Mouse (Mus musculus) forebrain, embryonic 14.5 days (tissue): ENCODE results near the gene Cep85l. TPM values are rescaled to one million over a fixed set of nuclear protein-coding genes. Genes with fewer than 3 reads are reported as not detected.

Experiments used
- ATAC-seq: fragments of 200-750 bp; cut with Nextera tagmentation; 2 replicates; pipeline ENCODE4 v1.8.0; 2017; ENCODE audit warnings: mild to moderate bottlenecking, moderate library complexity
- DNase-seq: peaks from one replicate; pipeline ENCODE4 v3.0.0-alpha.2; 2015; ENCODE audit warnings: low spot score
- H3K27ac ChIP-seq: fragments of 300-500 bp; sonication (generic); 2 replicates; pipeline ENCODE4 v1.5.1; 2014; ENCODE audit warnings: low read depth, mild to moderate bottlenecking, control low read depth, low read length, moderate library complexity
- H3K27me3 ChIP-seq: fragments of 300-500 bp; sonication (generic); replicated peaks from 2 replicates; pipeline ENCODE4 v1.6.1; 2014; ENCODE audit warnings: low read length, control low read depth, mixed read lengths; ENCODE audit not compliant: control insufficient read depth, insufficient read depth
- H3K36me3 ChIP-seq: fragments of 300-500 bp; sonication (generic); 2 replicates; pipeline ENCODE4 v1.6.1; 2014; ENCODE audit warnings: low read length, control low read depth; ENCODE audit not compliant: control insufficient read depth, insufficient read depth
- H3K4me1 ChIP-seq: fragments of 300-500 bp; sonication (generic); 2 replicates; pipeline ENCODE4 v1.6.1; 2014; ENCODE audit warnings: antibody characterized with exemption, low read length, control low read depth; ENCODE audit not compliant: control insufficient read depth, insufficient read depth
- H3K4me2 ChIP-seq: fragments of 300-500 bp; sonication (generic); 2 replicates; pipeline ENCODE4 v1.6.1; 2014; ENCODE audit warnings: mild to moderate bottlenecking, control low read depth, low read length
- H3K4me3 ChIP-seq: fragments of 300-500 bp; sonication (generic); 2 replicates; pipeline ENCODE4 v1.5.1; 2014; ENCODE audit warnings: low read depth, low read length, control low read depth
- H3K9ac ChIP-seq: fragments of 300-500 bp; sonication (generic); 2 replicates; pipeline ENCODE4 v1.6.1; 2014; ENCODE audit warnings: mild to moderate bottlenecking, low read length, control low read depth, moderate library complexity
- H3K9me3 ChIP-seq: fragments of 300-500 bp; sonication (generic); replicated peaks from 2 replicates; pipeline ENCODE4 v1.6.1; 2016; ENCODE audit warnings: low read length, control low read depth, mixed read lengths; ENCODE audit not compliant: control insufficient read depth
- WGBS: fragments of 180-500 bp; shearing (Covaris S2); extraction: QIAGEN DNeasy Blood & Tissue Kit; methylation state at CpG from one replicate; pipeline ENCODE4 v1.1.7; 2014; 5-methylcytosine and 5-hydroxymethylcytosine counted together
- polyA plus RNA-seq: library from polyadenylated mRNA; unstranded; fragments of >200 nt; fragmentation: Nextera tagmentation; extraction: Ambion mirVana; gene quantifications from 2 replicates; pipeline ENCODE4 v1.2.1, GENCODE M21; 2014

The Cep85l gene
- polyA plus RNA-seq, 1 experiment from 2014 or later = 10.3 TPM

DNA sequence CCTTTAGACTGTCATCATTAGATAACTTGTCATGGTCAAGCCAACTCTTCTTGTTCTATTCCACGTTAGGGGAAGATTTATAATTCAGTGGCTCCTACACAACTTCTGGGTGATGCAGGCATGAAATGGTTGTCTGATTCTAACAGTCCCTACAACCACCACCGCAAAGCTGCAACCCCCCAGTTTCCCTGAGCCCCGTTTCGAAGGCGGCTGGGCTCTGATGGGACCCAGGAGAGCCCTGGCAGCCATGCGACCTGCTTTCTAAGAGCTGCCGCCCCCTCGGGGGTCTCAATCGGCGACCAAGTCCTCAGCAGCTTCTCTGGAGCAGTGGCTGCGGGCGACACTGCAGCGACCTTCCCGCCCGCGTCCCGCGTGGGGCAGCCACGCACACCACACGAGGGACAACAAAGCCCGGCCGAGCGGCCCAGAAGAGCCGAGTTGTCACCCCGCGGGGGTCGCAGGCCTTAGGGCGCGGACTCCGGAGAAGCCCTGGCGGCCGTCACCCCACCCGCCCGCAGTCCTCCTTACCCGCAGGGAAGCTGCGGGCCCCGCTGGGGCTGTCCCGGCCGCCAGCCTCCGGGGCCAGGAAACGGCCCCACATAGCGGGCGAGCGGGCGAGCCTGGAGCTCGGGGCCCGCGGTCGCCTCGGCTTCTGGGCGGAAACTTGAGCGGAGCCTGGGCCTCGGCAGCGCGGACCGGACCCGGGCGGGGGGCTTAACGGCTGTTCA, 602 bp downstream of the Cep85l start:
- DNase-seq (peak; percentile 54), ATAC-seq (peak; percentile 83)
- no peaks in the 10 kb centered on the region for H3K9me3 ChIP-seq
- peak overlapping the region; percentile 65 for H3K4me2 ChIP-seq
- H3K27me3 ChIP-seq = no peaks in the 10 kb centered on the region
- peaks cover 14% of the 10 kb centered on the region for H3K4me1 ChIP-seq
- H3K9ac ChIP-seq = peak overlapping the region; percentile 98
- H3K4me3 ChIP-seq = peak overlapping the region; percentile 89
- WGBS = under 1% methylated on average over 55 of the region's 59 CpGs
- H3K27ac ChIP-seq = peak overlapping the region; percentile 98
- H3K36me3 ChIP-seq = no peaks in the 10 kb centered on the region

DNA sequence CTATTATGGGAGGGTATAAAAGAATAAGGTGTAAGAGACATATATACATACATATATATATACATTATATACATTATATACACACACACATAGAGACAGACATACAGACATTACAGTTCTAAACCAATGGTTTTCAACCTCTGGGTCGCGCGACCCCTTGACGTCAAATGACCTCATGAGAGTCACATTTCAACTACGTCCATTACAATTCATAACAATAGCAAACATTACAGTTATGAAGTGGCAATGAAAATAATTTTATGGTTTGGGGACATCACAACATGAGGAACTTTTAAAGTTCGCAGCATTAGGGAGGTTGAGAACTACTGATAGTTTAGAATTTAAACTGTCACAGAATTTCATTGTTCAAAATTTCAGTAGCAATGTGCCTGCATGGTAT, 1.5 kb downstream of the Cep85l start:
- peak overlapping the region; percentile 65 for H3K4me2 ChIP-seq
- WGBS = 84% methylated on average over 6 of the region's 6 CpGs
- peaks cover 14% of the 10 kb centered on the region for H3K4me1 ChIP-seq
- H3K27me3 ChIP-seq = no peaks in the 10 kb centered on the region
- H3K27ac ChIP-seq = no peak overlapping the region
- no peaks in the 10 kb centered on the region for H3K36me3 ChIP-seq
- no peaks in the 10 kb centered on the region for H3K9me3 ChIP-seq
- ATAC-seq = no peak
- peak overlapping the region; percentile 98 for H3K9ac ChIP-seq
- peak overlapping the region; percentile 89 for H3K4me3 ChIP-seq
- no peak for DNase-seq

DNA sequence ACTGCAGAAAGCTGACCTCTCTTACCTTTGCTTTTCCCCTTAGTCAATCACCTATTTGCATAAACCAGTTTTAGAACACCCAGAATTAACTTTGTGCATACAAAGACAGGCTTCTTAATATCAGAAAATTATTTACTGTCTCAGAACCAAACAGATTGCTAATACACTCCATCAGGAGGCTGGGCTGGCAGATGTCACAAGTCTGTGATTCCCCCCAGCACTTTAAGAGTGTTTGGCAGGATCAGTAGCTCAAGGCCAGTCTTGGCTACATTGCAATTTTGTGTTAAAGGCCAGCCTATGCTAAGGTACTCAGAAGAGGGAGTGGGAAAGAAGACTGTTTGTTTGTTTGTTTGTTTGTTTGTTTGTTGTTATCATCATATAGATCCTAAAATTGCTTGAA, 2.7 kb downstream of the Cep85l start:
- Histone ChIP-seq H3K9ac (0 out of 2 replicates have a peak overlapping the region, but pooled peaks have one; percentile 4), H3K4me3 (peak overlapping the region; percentile 4; the same call in 1 of the 2 replicates), H3K4me1 (peaks cover 14% of the 10 kb centered on the region), H3K27me3 (no peaks in the 10 kb centered on the region), H3K27ac (no peak overlapping the region), H3K36me3 (no peaks in the 10 kb centered on the region), H3K4me2 (peak overlapping the region; percentile 41), H3K9me3 (no peaks in the 10 kb centered on the region)
- ATAC-seq = no peak
- DNase-seq = peak; percentile 42

DNA sequence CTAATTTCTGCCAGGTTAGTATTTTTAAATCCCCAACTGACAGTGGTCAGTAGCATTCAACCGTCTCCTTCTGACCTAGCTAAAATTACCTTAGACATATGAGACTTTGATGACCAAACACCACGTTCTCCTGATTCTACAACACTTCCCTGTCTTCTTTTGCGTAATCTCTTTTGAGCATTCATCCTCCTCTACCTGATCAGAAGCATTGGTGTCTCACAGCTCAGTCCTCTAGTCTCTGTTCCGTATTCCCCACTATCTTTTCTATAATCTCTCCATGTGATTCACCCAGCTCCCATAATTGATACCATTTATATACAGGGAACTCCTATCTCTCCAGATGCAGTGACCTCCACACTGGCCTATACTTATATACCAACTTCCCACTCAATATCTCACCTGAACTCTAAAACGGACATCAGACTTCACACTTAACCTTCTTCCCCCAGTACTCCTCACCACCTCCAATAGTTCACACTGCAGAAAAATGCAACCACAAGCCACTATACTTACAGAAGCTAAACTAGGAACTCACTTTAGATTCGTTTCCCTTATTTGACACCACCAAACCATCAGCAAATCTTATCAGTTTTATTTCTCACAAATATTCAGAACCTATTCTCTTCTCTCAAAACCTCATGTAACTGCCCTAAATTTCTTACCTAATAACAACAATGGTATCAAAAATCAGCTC, 5.7 kb downstream of the Cep85l start:
- ATAC-seq (no peak), DNase-seq (no peak)
- Histone ChIP-seq H3K9me3 (peaks cover 10% of the 10 kb centered on the region; the same call in 1 of the 2 replicates), H3K36me3 (no peaks in the 10 kb centered on the region), H3K9ac (no peak overlapping the region), H3K27me3 (no peaks in the 10 kb centered on the region), H3K27ac (no peak overlapping the region), H3K4me2 (no peak overlapping the region), H3K4me1 (peaks cover 11% of the 10 kb centered on the region), H3K4me3 (no peak overlapping the region)
- 92% methylated on average over 6 of the region's 6 CpGs for WGBS

DNA sequence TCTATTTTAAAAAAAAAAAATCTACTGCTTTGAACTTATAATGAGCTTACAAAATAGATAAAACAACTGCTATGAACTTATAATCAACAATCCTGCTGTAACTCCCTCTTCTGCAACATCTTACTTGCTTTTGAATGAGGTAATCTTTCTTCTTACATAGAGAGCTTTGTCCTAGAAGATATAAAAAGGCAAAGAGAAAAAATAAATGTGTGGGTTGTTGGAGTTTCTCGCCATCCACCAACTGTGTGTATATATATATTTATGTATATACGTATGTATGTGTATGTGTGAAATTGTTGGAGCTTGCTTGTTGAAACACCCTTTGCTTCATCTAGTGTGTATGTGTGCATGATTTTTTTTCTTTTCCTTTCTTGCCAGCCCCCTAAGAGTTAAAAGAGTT, 12.5 kb downstream of the Cep85l start:
- no peaks in the 10 kb centered on the region for H3K36me3 ChIP-seq
- no peak for ATAC-seq
- no peak overlapping the region for H3K27ac ChIP-seq
- peaks cover 10% of the 10 kb centered on the region; the same call in 1 of the 2 replicates for H3K9me3 ChIP-seq
- no peak overlapping the region for H3K4me2 ChIP-seq
- no peaks in the 10 kb centered on the region for H3K4me1 ChIP-seq
- no peak overlapping the region for H3K9ac ChIP-seq
- 92% methylated on average over 2 of the region's 2 CpGs for WGBS
- no peak overlapping the region for H3K4me3 ChIP-seq
- no peaks in the 10 kb centered on the region for H3K27me3 ChIP-seq
- DNase-seq = no peak

DNA sequence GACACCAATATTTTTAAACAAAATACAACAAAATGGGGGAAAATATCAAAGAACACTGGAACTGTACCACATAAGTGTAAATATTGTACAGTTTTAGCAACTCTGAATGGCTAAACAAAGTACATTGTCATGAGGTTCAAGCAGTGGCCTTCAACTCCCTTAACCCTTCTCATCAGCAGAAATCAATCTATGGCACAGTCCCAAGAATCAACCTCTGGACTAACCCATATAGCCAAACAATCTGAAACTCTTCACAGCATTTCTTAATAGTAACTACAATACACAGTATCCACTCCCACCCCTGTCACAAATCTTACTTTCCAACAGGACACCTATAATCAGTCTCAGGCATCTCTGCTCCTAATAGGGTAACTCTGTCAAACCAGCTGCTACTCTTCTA, 15.4 kb downstream of the Cep85l start:
- no peak for ATAC-seq

DNA sequence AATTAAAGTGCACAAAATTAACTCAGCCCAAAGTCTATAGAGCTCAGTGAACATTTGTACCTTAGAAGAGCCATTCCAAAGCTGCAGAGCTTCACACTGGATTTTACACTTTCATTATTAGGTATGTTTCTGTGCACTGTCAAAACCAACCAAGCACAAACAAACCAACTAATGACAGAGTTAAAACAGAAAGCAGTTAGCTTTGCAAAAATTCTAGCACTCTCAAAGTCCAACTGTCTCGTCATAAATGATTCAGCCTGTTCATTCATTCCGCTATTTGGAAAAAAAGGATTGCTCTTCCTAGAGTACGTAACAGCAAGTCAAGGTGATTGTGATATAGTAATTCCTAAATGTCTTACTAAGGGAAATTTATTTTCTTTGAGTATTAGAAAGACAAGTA, 20.7 kb downstream of the Cep85l start:
- H3K9me3 ChIP-seq = no peaks in the 10 kb centered on the region
- no peak overlapping the region for H3K4me2 ChIP-seq
- WGBS = 90% methylated on average over 3 of the region's 3 CpGs

More for the DNA sequence above, 15.4 kb downstream of the Cep85l start:
- no peak overlapping the region for H3K9ac ChIP-seq
- no peak for DNase-seq
- no peaks in the 10 kb centered on the region for H3K36me3 ChIP-seq
- no peaks in the 10 kb centered on the region for H3K9me3 ChIP-seq
- no peak overlapping the region for H3K4me2 ChIP-seq
- no peak overlapping the region for H3K27ac ChIP-seq
- H3K4me3 ChIP-seq = no peak overlapping the region
- H3K27me3 ChIP-seq = no peaks in the 10 kb centered on the region
- no peaks in the 10 kb centered on the region for H3K4me1 ChIP-seq

DNA sequence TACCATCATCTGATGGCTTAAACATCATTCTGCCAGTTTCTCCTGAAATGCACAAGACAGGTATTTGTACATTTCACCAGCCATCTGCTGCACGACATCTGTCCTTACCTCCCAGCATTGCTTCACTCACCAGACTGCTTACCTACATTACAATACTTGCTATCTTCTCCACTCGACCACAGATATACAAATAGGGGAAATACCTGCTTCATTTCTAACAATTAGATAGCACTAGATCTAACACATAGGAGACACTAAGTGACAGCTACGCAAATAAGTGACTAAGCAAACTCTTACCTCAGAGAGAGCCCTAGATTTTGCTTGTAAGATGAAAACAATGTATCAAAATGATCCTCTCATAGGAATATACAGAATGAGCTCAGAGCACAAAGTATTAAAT, 26.1 kb downstream of the Cep85l start:
- H3K4me1 ChIP-seq = no peaks in the 10 kb centered on the region
- H3K4me3 ChIP-seq = no peak overlapping the region
- ATAC-seq (no peak), DNase-seq (no peak)
- H3K9ac ChIP-seq = no peak overlapping the region
- H3K9me3 ChIP-seq = no peaks in the 10 kb centered on the region
- H3K4me2 ChIP-seq = no peak overlapping the region
- H3K36me3 ChIP-seq = peaks cover 12% of the 10 kb centered on the region
- H3K27me3 ChIP-seq = no peaks in the 10 kb centered on the region
- WGBS = 85% methylated on average over 3 of the region's 3 CpGs
- no peak overlapping the region for H3K27ac ChIP-seq

More for the DNA sequence above, 20.7 kb downstream of the Cep85l start:
- Histone ChIP-seq H3K27me3 (no peaks in the 10 kb centered on the region), H3K9ac (no peak overlapping the region), H3K4me1 (no peaks in the 10 kb centered on the region), H3K27ac (no peak overlapping the region), H3K36me3 (peaks cover 9% of the 10 kb centered on the region), H3K4me3 (no peak overlapping the region)
- ATAC-seq (no peak), DNase-seq (no peak)

DNA sequence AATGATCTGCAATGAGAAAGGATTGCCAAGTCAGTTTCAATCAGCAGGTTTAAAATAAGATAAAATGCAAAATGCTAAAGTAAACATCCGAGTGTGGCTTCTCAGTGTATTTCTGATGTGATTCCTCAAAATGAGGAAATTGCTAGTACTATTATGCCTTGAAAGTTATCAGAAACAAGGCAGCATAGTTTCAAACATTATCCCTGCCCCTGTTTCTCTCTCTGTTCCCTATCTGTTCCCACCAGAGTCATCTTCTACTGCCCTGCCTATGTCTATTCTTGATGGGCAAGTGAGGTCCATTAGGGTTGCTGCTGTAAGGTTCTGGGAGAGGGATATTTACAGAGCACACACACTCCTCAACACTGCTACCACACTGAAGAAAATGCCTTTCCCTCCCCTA, 30.5 kb downstream of the Cep85l start:
- H3K9me3 ChIP-seq = no peaks in the 10 kb centered on the region
- DNase-seq (no peak), ATAC-seq (no peak)
- no peak overlapping the region for H3K9ac ChIP-seq
- H3K36me3 ChIP-seq = peaks cover 5% of the 10 kb centered on the region
- H3K4me3 ChIP-seq = no peak overlapping the region
- WGBS = 91% methylated on average over 1 of the region's 1 CpGs
- H3K27ac ChIP-seq = no peak overlapping the region
- no peak overlapping the region for H3K4me2 ChIP-seq
- no peaks in the 10 kb centered on the region for H3K4me1 ChIP-seq
- H3K27me3 ChIP-seq = no peaks in the 10 kb centered on the region
